Mouse (Mus musculus): Measurements from ENCODE around the gene 2310022A10Rik.

DNA sequence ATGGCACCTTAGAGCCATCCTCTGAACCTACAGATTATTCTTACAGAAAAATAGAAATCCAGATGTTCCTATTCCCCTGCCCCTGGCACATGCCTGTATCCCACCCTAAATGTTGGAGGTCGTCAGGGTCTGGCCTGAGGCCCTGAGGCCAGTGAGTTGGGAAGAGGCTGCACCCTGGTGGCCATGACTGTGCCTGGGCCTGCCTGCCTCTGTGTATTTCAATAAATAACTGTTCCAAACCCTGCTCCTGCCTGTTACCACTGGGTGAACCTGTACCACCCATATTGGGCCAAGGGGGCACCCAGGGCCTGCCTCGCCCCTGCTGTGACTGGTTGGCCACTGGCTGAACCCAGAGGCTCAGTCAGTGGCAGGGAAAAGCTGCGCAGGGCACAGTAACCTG is 22.1 kb upstream of the 2310022A10Rik start:
- TF ChIP-seq GATA1 (IDR thresholded peaks at IDR 0.05; ENCODE audit: borderline replicate concordance, low read length), result no peak
- no peak for TF ChIP-seq FLI1 (IDR thresholded peaks at IDR 0.05; ENCODE audit: low read length)
